8 mouse cellular contexts compared by ENCODE assay signal in the genomic region with DNA sequence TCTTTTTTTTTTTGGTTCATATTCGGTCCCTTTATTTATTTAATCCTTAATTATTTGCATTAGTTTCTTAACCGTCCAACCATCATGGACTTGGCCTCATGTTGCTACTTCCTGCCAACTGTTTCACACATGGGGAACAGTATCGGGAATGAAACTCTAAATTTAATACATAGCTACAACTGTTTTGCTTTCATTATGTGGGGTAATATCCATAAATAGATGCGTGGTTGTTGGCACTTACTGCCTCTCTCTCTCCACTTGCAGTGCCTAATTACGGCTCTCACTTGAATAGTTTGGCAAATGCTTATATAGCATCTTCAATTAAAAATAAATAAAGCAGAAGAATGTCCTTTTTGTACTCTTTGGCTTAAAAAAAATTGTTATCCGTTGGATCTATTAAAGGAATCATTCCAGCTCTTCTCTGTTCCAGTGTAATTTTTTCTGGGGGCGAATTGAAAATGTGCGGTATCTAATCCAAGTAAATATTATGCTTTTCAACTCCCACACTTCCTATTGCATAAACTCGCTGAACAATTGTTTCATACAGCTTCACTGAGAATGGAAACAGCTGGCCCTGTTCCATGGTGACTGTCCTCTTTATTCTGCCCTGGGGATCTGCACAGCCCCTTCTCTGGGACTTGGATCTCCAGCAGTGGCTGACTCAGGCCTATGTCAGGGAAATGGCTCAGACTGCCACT.
A peak's percentile ranks its signal among the peaks of the same experiment; 100 is the strongest.
DNase-seq lines count a peak whose midpoint lies in the region; ATAC-seq lines count a peak whose summit lies in the region.

No protein-coding gene starts in this region.

- no peak overlapping the region for H3K9ac ChIP-seq in midbrain, embryonic 11.5 days (ENCODE audit: low read length)
- H3K9ac ChIP-seq in midbrain, embryonic 16.5 days (ENCODE audit: low read depth, low read length), result no peak overlapping the region
- no peak overlapping the region for H3K9ac ChIP-seq in heart, embryonic 12.5 days

- H3K4me3 ChIP-seq in midbrain, embryonic 11.5 days (ENCODE audit: low read depth, low read length), result no peak overlapping the region
- no peak overlapping the region for H3K4me3 ChIP-seq in midbrain, embryonic 16.5 days (ENCODE audit: low read depth, low read length)
- no peak overlapping the region for H3K4me3 ChIP-seq in heart, embryonic 12.5 days

- intact Hi-C loops in left cerebral cortex, postnatal 25 days (cut with DNase I), result no loop called here

- H3K27me3 ChIP-seq in midbrain, embryonic 11.5 days (ENCODE audit: control insufficient read depth, insufficient read depth, low read length), result no peaks in the 10 kb centered on the region; the same call in 1 of the 2 replicates
- H3K27me3 ChIP-seq in midbrain, embryonic 16.5 days (ENCODE audit: control insufficient read depth, insufficient read depth, low read depth, low read length), result peaks cover 3% of the 10 kb centered on the region; the same call in 1 of the 2 replicates
- no peaks in the 10 kb centered on the region for H3K27me3 ChIP-seq in heart, embryonic 12.5 days (replicated peaks)

- no peaks in the 10 kb centered on the region for H3K36me3 ChIP-seq in midbrain, embryonic 11.5 days (ENCODE audit: control insufficient read depth, insufficient read depth, low read length)
- no peaks in the 10 kb centered on the region for H3K36me3 ChIP-seq in midbrain, embryonic 16.5 days (ENCODE audit: control insufficient read depth, insufficient read depth, low read length)
- H3K36me3 ChIP-seq in heart, embryonic 12.5 days, result no peaks in the 10 kb centered on the region

- 81% methylated on average over 9 of the region's 9 CpGs for WGBS in midbrain, embryonic 11.5 days
- WGBS in midbrain, embryonic 16.5 days, result 47% methylated on average over 9 of the region's 9 CpGs
- WGBS in heart, embryonic 12.5 days, result 60% methylated on average over 9 of the region's 9 CpGs

- H3K4me2 ChIP-seq in midbrain, embryonic 11.5 days, result no peak overlapping the region
- no peak overlapping the region for H3K4me2 ChIP-seq in midbrain, embryonic 16.5 days (ENCODE audit: low read length)
- H3K4me2 ChIP-seq in heart, embryonic 12.5 days, result no peak overlapping the region

- H3K27ac ChIP-seq in midbrain, embryonic 11.5 days (ENCODE audit: low read depth, low read length), result no peak overlapping the region
- H3K27ac ChIP-seq in midbrain, embryonic 16.5 days (ENCODE audit: low read length), result no peak overlapping the region
- H3K27ac ChIP-seq in heart, embryonic 12.5 days (ENCODE audit: poor library complexity, severe bottlenecking), result no peak overlapping the region

- peak; percentile 10 for DNase-seq in adrenal gland, adult 2 months
- no peak for DNase-seq in adrenal gland, adult 18-20 months (ENCODE audit: low spot score in 2 of 2)
- DNase-seq in midbrain, embryonic 11.5 days (ENCODE audit: low spot score, missing footprints), result peak; percentile 61
- peak; percentile 39 for DNase-seq in left cerebral cortex, postnatal 25 days (ENCODE audit: low spot score in 2 of 2)
- DNase-seq in spleen, adult 18-20 months, result no peak
- no peak for DNase-seq in spleen, postnatal 10 days (ENCODE audit: low spot score in 2 of 2)

- 0 out of 2 replicates have a peak, but pooled peaks cover 4% of the 10 kb centered on the region for H3K4me1 ChIP-seq in midbrain, embryonic 11.5 days (ENCODE audit: control insufficient read depth, insufficient read depth, low read length)
- peaks cover 3% of the 10 kb centered on the region for H3K4me1 ChIP-seq in midbrain, embryonic 16.5 days (ENCODE audit: control insufficient read depth, insufficient read depth, low read length)
- 0 out of 2 replicates have a peak, but pooled peaks cover 7% of the 10 kb centered on the region for H3K4me1 ChIP-seq in heart, embryonic 12.5 days (replicated peaks)

- no peak for ATAC-seq in midbrain, embryonic 11.5 days (ENCODE audit: low FRiP score)
- no peak for ATAC-seq in midbrain, embryonic 16.5 days
- ATAC-seq in heart, embryonic 12.5 days (ENCODE audit: insufficient number of reproducible peaks, low FRiP score), result peak; percentile 59; the same call in 1 of the 2 replicates

- no peaks in the 10 kb centered on the region for H3K9me3 ChIP-seq in midbrain, embryonic 11.5 days (ENCODE audit: control insufficient read depth, low read length)
- no peaks in the 10 kb centered on the region for H3K9me3 ChIP-seq in midbrain, embryonic 16.5 days (replicated peaks; ENCODE audit: control insufficient read depth, low read length, poor library complexity, severe bottlenecking)
- no peaks in the 10 kb centered on the region for H3K9me3 ChIP-seq in heart, embryonic 12.5 days (replicated peaks)

Comparison
In these comparisons a context has a peak if more than half of its experiments do, and no peak if none do; other contexts are left out.
1. DNase-seq: peak in adrenal gland, adult 2 months (single experiment), midbrain, embryonic 11.5 days (single experiment) and left cerebral cortex, postnatal 25 days (2 of 2); none in adrenal gland, adult 18-20 months (0 of 2), spleen, adult 18-20 months (0 of 2) and spleen, postnatal 10 days (0 of 2).